Mouse (Mus musculus): ENCODE data around the gene Spag7.

GRCm38 (mm10) chr11:70706127-70706526 is 36.9 kb upstream of the Spag7 start:
- TF ChIP-seq POLR2A (IDR thresholded peaks at IDR 0.05; ENCODE audit: extremely low read depth, insufficient read depth, low read length) (no peak), CTCF (IDR thresholded peaks at IDR 0.05; ENCODE audit: low read depth, low read length) (no peak)

Data from liver, adult 2 months (tissue).